Mouse (Mus musculus): ENCODE measurements at regions not wholly inside any gene's neighbourhood (a gene's known extent, or its start where the extent isn't known, plus 50 kb on each side); places are given as distances from the start of the nearest gene placed in this dataset.

- Histone ChIP-seq H3K27me3 (no peaks in the 10 kb centered on the region), H3K4me3 (no peak overlapping the region), H3K4me1 (peaks cover 16% of the 10 kb centered on the region), H3K9me3 (no peaks in the 10 kb centered on the region), H3K4me2 (no peak overlapping the region), H3K27ac (no peak overlapping the region), H3K36me3 (no peaks in the 10 kb centered on the region), H3K9ac (no peak overlapping the region)
- 70% methylated on average over 6 of the region's 6 CpGs for WGBS
- no peak for ATAC-seq (ENCODE audit: insufficient number of reproducible peaks, low FRiP score, low TSS enrichment, low read depth)
Observed at GRCm38 (mm10) chr11:22633961-22634360, 122.1 kb downstream of the Tmem17 start.

GRCm38 (mm10) chr11:22635021-22635420 is 123.1 kb downstream of the Tmem17 start:
- Histone ChIP-seq H3K4me3 (no peak overlapping the region), H3K27me3 (no peaks in the 10 kb centered on the region), H3K36me3 (no peaks in the 10 kb centered on the region), H3K27ac (no peak overlapping the region), H3K4me1 (peaks cover 8% of the 10 kb centered on the region), H3K9me3 (no peaks in the 10 kb centered on the region), H3K9ac (no peak overlapping the region), H3K4me2 (no peak overlapping the region)
- 44% methylated on average over 2 of the region's 2 CpGs for WGBS
- no peak for ATAC-seq (ENCODE audit: insufficient number of reproducible peaks, low FRiP score, low TSS enrichment, low read depth)

- Histone ChIP-seq H3K4me1 (peaks cover 6% of the 10 kb centered on the region), H3K27ac (no peak overlapping the region; the same call in 1 of the 2 replicates), H3K9ac (no peak overlapping the region), H3K27me3 (no peaks in the 10 kb centered on the region), H3K4me2 (no peak overlapping the region), H3K9me3 (no peaks in the 10 kb centered on the region), H3K36me3 (no peaks in the 10 kb centered on the region), H3K4me3 (no peak overlapping the region)
- WGBS: 65% methylated on average over 7 of the region's 7 CpGs
- ATAC-seq (ENCODE audit: insufficient number of reproducible peaks, low FRiP score, low TSS enrichment, low read depth): no peak
Observed at GRCm38 (mm10) chr11:22636321-22636720, 124.4 kb downstream of the Tmem17 start.

- no peak for ATAC-seq (ENCODE audit: insufficient number of reproducible peaks, low FRiP score, low TSS enrichment, low read depth)
- H3K9ac ChIP-seq: no peak overlapping the region
- 65% methylated on average over 9 of the region's 9 CpGs for WGBS
- H3K9me3 ChIP-seq: no peaks in the 10 kb centered on the region
- H3K4me1 ChIP-seq: peaks cover 3% of the 10 kb centered on the region
- no peak overlapping the region for H3K4me2 ChIP-seq
- H3K4me3 ChIP-seq: no peak overlapping the region
- H3K27me3 ChIP-seq: no peaks in the 10 kb centered on the region
- no peaks in the 10 kb centered on the region for H3K36me3 ChIP-seq
- H3K27ac ChIP-seq: no peak overlapping the region; the same call in 1 of the 2 replicates
Observed at GRCm38 (mm10) chr11:22636761-22637557, 125.1 kb downstream of the Tmem17 start.

- Histone ChIP-seq H3K27ac (no peak overlapping the region), H3K4me2 (no peak overlapping the region), H3K9ac (no peak overlapping the region), H3K9me3 (no peaks in the 10 kb centered on the region), H3K27me3 (no peaks in the 10 kb centered on the region), H3K36me3 (no peaks in the 10 kb centered on the region), H3K4me3 (no peak overlapping the region), H3K4me1 (no peaks in the 10 kb centered on the region)
- ATAC-seq (ENCODE audit: insufficient number of reproducible peaks, low FRiP score, low TSS enrichment, low read depth): no peak
- WGBS: 76% methylated on average over 6 of the region's 6 CpGs
Observed at GRCm38 (mm10) chr11:22638171-22638570, 126.3 kb downstream of the Tmem17 start.

- no peak overlapping the region for H3K4me3 ChIP-seq
- no peak for ATAC-seq (ENCODE audit: insufficient number of reproducible peaks, low FRiP score, low TSS enrichment, low read depth)
- H3K27me3 ChIP-seq: no peaks in the 10 kb centered on the region
- H3K36me3 ChIP-seq: no peaks in the 10 kb centered on the region
- no peaks in the 10 kb centered on the region for H3K4me1 ChIP-seq
- H3K4me2 ChIP-seq: no peak overlapping the region
- no peaks in the 10 kb centered on the region for H3K9me3 ChIP-seq
- no peak overlapping the region for H3K9ac ChIP-seq
- whole genome bisulfite sequencing: 57% methylated on average over 2 of the region's 2 CpGs
- no peak overlapping the region for H3K27ac ChIP-seq
Observed at GRCm38 (mm10) chr11:22638700-22639099, 126.8 kb downstream of the Tmem17 start.

GRCm38 (mm10) chr11:22640371-22640990 is 128.6 kb downstream of the Tmem17 start:
- Histone ChIP-seq H3K27ac (no peak overlapping the region), H3K36me3 (no peaks in the 10 kb centered on the region), H3K4me3 (no peak overlapping the region), H3K9ac (no peak overlapping the region), H3K4me1 (no peaks in the 10 kb centered on the region), H3K27me3 (no peaks in the 10 kb centered on the region), H3K4me2 (no peak overlapping the region), H3K9me3 (no peaks in the 10 kb centered on the region)
- WGBS: 42% methylated on average over 3 of the region's 3 CpGs
- ATAC-seq (ENCODE audit: insufficient number of reproducible peaks, low FRiP score, low TSS enrichment, low read depth): no peak

- no peak overlapping the region for H3K9ac ChIP-seq
- WGBS: 91% methylated on average over 1 of the region's 1 CpGs
- H3K27ac ChIP-seq: no peak overlapping the region
- no peaks in the 10 kb centered on the region for H3K9me3 ChIP-seq
- ATAC-seq (ENCODE audit: insufficient number of reproducible peaks, low FRiP score, low TSS enrichment, low read depth): no peak
- H3K4me2 ChIP-seq: no peak overlapping the region
- no peaks in the 10 kb centered on the region for H3K36me3 ChIP-seq
- peaks cover 6% of the 10 kb centered on the region; the same call in 1 of the 2 replicates for H3K4me1 ChIP-seq
- no peak overlapping the region for H3K4me3 ChIP-seq
- no peaks in the 10 kb centered on the region for H3K27me3 ChIP-seq
Observed at GRCm38 (mm10) chr11:22641450-22641849, 129.6 kb downstream of the Tmem17 start.

GRCm38 (mm10) chr11:22644010-22644625 is 132.2 kb downstream of the Tmem17 start:
- Histone ChIP-seq H3K4me1 (peaks cover 6% of the 10 kb centered on the region; the same call in 1 of the 2 replicates), H3K9me3 (no peaks in the 10 kb centered on the region), H3K4me3 (no peak overlapping the region), H3K9ac (no peak overlapping the region), H3K4me2 (no peak overlapping the region), H3K27me3 (no peaks in the 10 kb centered on the region), H3K27ac (0 out of 2 replicates have a peak overlapping the region, but pooled peaks have one; percentile 22), H3K36me3 (no peaks in the 10 kb centered on the region)
- ATAC-seq (ENCODE audit: insufficient number of reproducible peaks, low FRiP score, low TSS enrichment, low read depth): peak; percentile 63; the same call in 1 of the 2 replicates
- 42% methylated on average over 3 of the region's 3 CpGs for whole genome bisulfite sequencing

- ATAC-seq (ENCODE audit: insufficient number of reproducible peaks, low FRiP score, low TSS enrichment, low read depth): no peak
- Histone ChIP-seq H3K27me3 (no peaks in the 10 kb centered on the region), H3K36me3 (no peaks in the 10 kb centered on the region), H3K9me3 (no peaks in the 10 kb centered on the region), H3K4me2 (no peak overlapping the region), H3K27ac (no peak overlapping the region), H3K4me3 (no peak overlapping the region), H3K9ac (no peak overlapping the region), H3K4me1 (peaks cover 6% of the 10 kb centered on the region; the same call in 1 of the 2 replicates)
- WGBS: 57% methylated on average over 1 of the region's 1 CpGs
Observed at GRCm38 (mm10) chr11:22644877-22645276, 133.0 kb downstream of the Tmem17 start.

- Histone ChIP-seq H3K4me2 (no peak overlapping the region), H3K27me3 (no peaks in the 10 kb centered on the region), H3K4me3 (no peak overlapping the region), H3K9me3 (no peaks in the 10 kb centered on the region), H3K4me1 (peaks cover 6% of the 10 kb centered on the region; the same call in 1 of the 2 replicates), H3K36me3 (no peaks in the 10 kb centered on the region), H3K9ac (no peak overlapping the region), H3K27ac (no peak overlapping the region)
- no peak for ATAC-seq (ENCODE audit: insufficient number of reproducible peaks, low FRiP score, low TSS enrichment, low read depth)
- 86% methylated on average over 6 of the region's 6 CpGs for WGBS
Observed at GRCm38 (mm10) chr11:22646192-22646936, 134.5 kb downstream of the Tmem17 start.
